Mouse (Mus musculus): ENCODE results near the gene Gm3033.
"Not testable (repeated sequence)": the region's sequence is repeated elsewhere in the genome, so short reads cannot be mapped to it uniquely, and the experiment has no call there.

Gm3033 gene

GRCm38 (mm10) chr14:3845945-3846344 is at the start of gene Gm3033:
TSS of gene Gm3033 (plus strand) at chr14:3846245.
- in situ Hi-C loops (cut with MboI, MseI): loop anchor here (25.0 kb wide), 1 partner anchor 1691 kb away; the partner anchor contains the start of gene Gm3532

DNA sequence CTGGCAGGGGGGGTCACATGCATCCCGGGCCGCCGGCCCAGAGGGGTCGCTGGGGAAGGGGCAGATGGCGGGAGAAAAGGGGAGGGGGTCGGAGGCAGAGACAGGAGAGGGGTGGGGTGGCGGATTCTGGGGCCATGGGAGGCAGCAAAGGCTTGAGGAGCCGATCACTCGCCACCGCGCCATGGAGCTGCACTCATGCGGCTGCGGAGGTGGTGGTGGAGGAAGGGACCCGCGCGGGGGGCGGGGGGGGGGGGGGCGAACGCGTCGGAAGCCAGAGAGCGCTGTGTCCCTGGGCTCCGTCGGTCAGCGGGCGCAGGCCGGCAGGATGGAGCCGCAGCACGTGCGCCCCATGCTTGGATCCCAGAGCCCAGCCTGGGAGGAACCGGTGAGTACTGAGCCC is 36.3 kb upstream of the Gm3033 start, which contains the start of gene Gm3002:
Gene Gm3002 (plus strand): TSS at position 301 of the 400 bp plus-strand sequence.
- in situ Hi-C loops (cut with MboI, MseI): not testable (repeated sequence)

DNA sequence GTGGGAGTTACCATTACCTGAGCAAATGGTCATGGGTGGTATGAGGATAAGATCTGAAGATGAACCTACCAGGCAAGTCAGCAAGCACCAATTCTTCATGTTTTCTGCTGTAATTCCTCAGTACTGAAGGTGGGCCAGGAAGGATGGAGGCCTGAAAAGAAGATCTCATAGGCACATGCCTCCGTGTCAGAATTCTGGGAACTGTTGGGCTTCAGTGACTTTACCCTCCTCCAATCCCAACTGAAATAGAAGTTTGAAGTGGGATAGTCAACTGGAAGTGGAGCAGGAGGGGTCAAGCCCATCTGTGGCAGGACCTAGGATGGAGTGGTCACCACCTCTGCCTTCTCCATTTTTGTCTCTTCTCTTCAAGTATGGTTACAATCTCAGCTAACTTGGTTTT is 37.8 kb downstream of the Gm3033 start, which contains the start of gene Gm2916:
Gene Gm2916 (plus strand): TSS at position 301 of the 400 bp plus-strand sequence.
- in situ Hi-C loops (cut with MboI, MseI): not testable (repeated sequence)

Data from T-helper 1 cell (primary cell).